Mouse (Mus musculus): ENCODE data around the gene Fcgr4. TPM values are rescaled to one million over a fixed set of nuclear protein-coding genes. Genes with fewer than 3 reads are reported as not detected.
A peak's percentile ranks its signal among the peaks of the same experiment; 100 is the strongest.
"Not testable (repeated sequence)": the region's sequence is repeated elsewhere in the genome, so short reads cannot be mapped to it uniquely, and the experiment has no call there.

Gene Fcgr4
- not detected for total RNA-seq (2021)
- long read RNA-seq, experiment 1, result 0 reads
- long read RNA-seq, experiment 2, result 0 reads

GRCm38 (mm10) chr1:171018737-171019136 lies at the start of gene Fcgr4:
Gene Fcgr4 (plus strand): TSS chr1:171018920.
- Histone ChIP-seq H3K27ac (no peak within 1 kb of the TSS), H3K4me3 (no peak within 1 kb of the TSS)
- no peak for DNase-seq (ENCODE audit: low spot score in 2 of 2)
- TF ChIP-seq CTCF (conservative IDR thresholded peaks at IDR 0.05), result no peak

GRCm38 (mm10) chr1:170972494-170972893 lies 46.2 kb upstream of the Fcgr4 start:
- TF ChIP-seq CTCF (conservative IDR thresholded peaks at IDR 0.05), result no peak
- Histone ChIP-seq H3K27ac (no peak overlapping the region), H3K4me3 (no peak overlapping the region)
- DNase-seq (ENCODE audit: low spot score in 2 of 2), result no peak

GRCm38 (mm10) chr1:170972936-170973335 lies 45.8 kb upstream of the Fcgr4 start:
- Histone ChIP-seq H3K4me3 (no peak overlapping the region), H3K27ac (no peak overlapping the region)
- TF ChIP-seq CTCF (conservative IDR thresholded peaks at IDR 0.05), result no peak
- DNase-seq (ENCODE audit: low spot score in 2 of 2), result no peak

GRCm38 (mm10) chr1:170974171-170974570 lies 44.5 kb upstream of the Fcgr4 start:
- DNase-seq (ENCODE audit: low spot score in 2 of 2), result no peak
- no peak for TF ChIP-seq CTCF (conservative IDR thresholded peaks at IDR 0.05)

GRCm38 (mm10) chr1:170974736-170975135 lies 44.0 kb upstream of the Fcgr4 start:
- no peak for TF ChIP-seq CTCF (conservative IDR thresholded peaks at IDR 0.05)
- H3K4me3 ChIP-seq, result no peak overlapping the region
- no peak for DNase-seq (ENCODE audit: low spot score in 2 of 2)
- no peak overlapping the region for H3K27ac ChIP-seq

More at GRCm38 (mm10) chr1:170974171-170974570, 44.5 kb upstream of the Fcgr4 start:
- Histone ChIP-seq H3K27ac (no peak overlapping the region), H3K4me3 (no peak overlapping the region)

- peak overlapping the region; percentile 18; the same call in 1 of the 2 replicates for H3K4me3 ChIP-seq
- DNase-seq (ENCODE audit: low spot score in 2 of 2); H3K27ac ChIP-seq: not testable (repeated sequence)
Measured at GRCm38 (mm10) chr1:170975350-170975749, 43.4 kb upstream of the Fcgr4 start.

GRCm38 (mm10) chr1:170975751-170976161 lies 43.0 kb upstream of the Fcgr4 start:
- no peak for DNase-seq (ENCODE audit: low spot score in 2 of 2)
- no peak for TF ChIP-seq CTCF (conservative IDR thresholded peaks at IDR 0.05)
- H3K27ac ChIP-seq, result 0 out of 2 replicates have a peak overlapping the region, but pooled peaks have one; percentile 7
- peak overlapping the region; percentile 18; the same call in 1 of the 2 replicates for H3K4me3 ChIP-seq

GRCm38 (mm10) chr1:170976447-170976846 lies 42.3 kb upstream of the Fcgr4 start, which contains the start of gene Fcgr2b:
Gene Fcgr2b (minus strand): TSS chr1:170976547.
- Histone ChIP-seq H3K4me3 (peak within 1 kb of the TSS; percentile 18; the same call in 1 of the 2 replicates), H3K27ac (0 out of 2 replicates have a peak within 1 kb of the TSS, but pooled peaks have one; percentile 7)
- TF ChIP-seq CTCF (conservative IDR thresholded peaks at IDR 0.05), result no peak
- no peak for DNase-seq (ENCODE audit: low spot score in 2 of 2)

GRCm38 (mm10) chr1:170978601-170979000 lies 40.1 kb upstream of the Fcgr4 start:
- H3K27ac ChIP-seq, result no peak overlapping the region
- H3K4me3 ChIP-seq, result no peak overlapping the region
- DNase-seq (ENCODE audit: low spot score in 2 of 2), result no peak

GRCm38 (mm10) chr1:170981679-170982078 lies 37.0 kb upstream of the Fcgr4 start:
- not testable (repeated sequence) for H3K4me3 ChIP-seq; DNase-seq (ENCODE audit: low spot score in 2 of 2); H3K27ac ChIP-seq

More at GRCm38 (mm10) chr1:170978601-170979000, 40.1 kb upstream of the Fcgr4 start:
- no peak for TF ChIP-seq CTCF (conservative IDR thresholded peaks at IDR 0.05)

GRCm38 (mm10) chr1:170982301-170982700 lies 36.4 kb upstream of the Fcgr4 start:
- no peak for TF ChIP-seq CTCF (conservative IDR thresholded peaks at IDR 0.05)
- Histone ChIP-seq H3K4me3 (no peak overlapping the region), H3K27ac (no peak overlapping the region)
- no peak for DNase-seq (ENCODE audit: low spot score in 2 of 2)

GRCm38 (mm10) chr1:170983066-170983465 lies 35.7 kb upstream of the Fcgr4 start:
- Histone ChIP-seq H3K27ac (no peak overlapping the region), H3K4me3 (no peak overlapping the region)
- DNase-seq (ENCODE audit: low spot score in 2 of 2), result no peak
- TF ChIP-seq CTCF (conservative IDR thresholded peaks at IDR 0.05), result no peak

GRCm38 (mm10) chr1:170985092-170985491 lies 33.6 kb upstream of the Fcgr4 start:
- Histone ChIP-seq H3K4me3 (no peak overlapping the region), H3K27ac (no peak overlapping the region)
- DNase-seq (ENCODE audit: low spot score in 2 of 2), result no peak
- no peak for TF ChIP-seq CTCF (conservative IDR thresholded peaks at IDR 0.05)

GRCm38 (mm10) chr1:170985861-170986260 lies 32.9 kb upstream of the Fcgr4 start:
- TF ChIP-seq CTCF (conservative IDR thresholded peaks at IDR 0.05), result no peak
- no peak overlapping the region for H3K27ac ChIP-seq
- no peak overlapping the region for H3K4me3 ChIP-seq
- no peak for DNase-seq (ENCODE audit: low spot score in 2 of 2)
